Mouse (Mus musculus): ENCODE measurements around the gene Gucd1. TPM values are rescaled to one million over a fixed set of nuclear protein-coding genes. Genes with fewer than 3 reads are reported as not detected.
A peak's percentile ranks its signal among the peaks of the same experiment; 100 is the strongest.

Gene Gucd1
- total and polyA plus RNA-seq, 2 experiments, result 115 to 166 TPM

GRCm38 (mm10) chr10:75324391-75324790 is 193.4 kb downstream of the Gucd1 start:
- WGBS, result 85% methylated on average over 10 of the region's 10 CpGs

DNA sequence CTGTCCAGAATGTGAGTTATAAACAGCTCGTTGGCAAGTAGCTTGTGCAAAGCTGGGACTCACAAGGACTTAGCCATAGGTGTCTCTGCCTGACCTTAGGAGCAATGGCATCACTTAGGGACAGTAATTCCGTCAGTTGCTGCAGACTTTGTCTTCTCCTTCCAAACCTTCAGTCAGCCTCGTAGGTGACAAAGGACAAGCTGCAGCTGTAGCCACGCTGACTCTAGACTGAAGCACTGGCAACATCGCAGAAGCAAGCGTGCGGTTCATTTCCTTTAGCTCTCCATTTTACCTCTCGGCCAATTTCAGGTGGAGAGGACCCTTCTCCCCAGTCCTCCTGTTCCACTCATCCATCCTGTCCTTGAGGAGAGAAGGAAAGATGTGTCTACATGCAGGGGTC is 193.8 kb downstream of the Gucd1 start:
- Histone ChIP-seq H3K79me2 (ENCODE audit: control insufficient read depth, insufficient read depth, low read length) (no peaks in the 10 kb centered on the region; the same call in 1 of the 2 replicates), H3K4me3 (ENCODE audit: insufficient read depth, low read depth, low read length) (no peak overlapping the region), H3K9ac (ENCODE audit: low read depth, low read length) (no peak overlapping the region), H3K27ac (replicated peaks; ENCODE audit: insufficient read depth, low read depth, low read length) (no peak overlapping the region), H3K36me3 (ENCODE audit: control insufficient read depth, insufficient read depth, low read length) (no peaks in the 10 kb centered on the region), H3K27me3 (ENCODE audit: control insufficient read depth, insufficient read depth, low read length) (no peaks in the 10 kb centered on the region; the same call in 1 of the 2 replicates), H3K4me1 (ENCODE audit: control insufficient read depth, insufficient read depth, low read length) (no peaks in the 10 kb centered on the region)
- whole genome bisulfite sequencing, result 89% methylated on average over 8 of the region's 8 CpGs
- no peak for TF ChIP-seq POLR2A (IDR thresholded peaks at IDR 0.05; ENCODE audit: extremely low read depth, insufficient read depth, low read length)
- no peak for TF ChIP-seq CTCF (IDR thresholded peaks at IDR 0.05; ENCODE audit: low read depth, low read length)
- DNase-seq (ENCODE audit: extremely low read depth, low read depth, low spot score), result no peak

More at GRCm38 (mm10) chr10:75324391-75324790, 193.4 kb downstream of the Gucd1 start:
- TF ChIP-seq POLR2A (IDR thresholded peaks at IDR 0.05; ENCODE audit: extremely low read depth, insufficient read depth, low read length) (no peak), CTCF (IDR thresholded peaks at IDR 0.05; ENCODE audit: low read depth, low read length) (no peak)
- no peaks in the 10 kb centered on the region; the same call in 1 of the 2 replicates for H3K27me3 ChIP-seq (ENCODE audit: control insufficient read depth, insufficient read depth, low read length)
- no peak for DNase-seq (ENCODE audit: extremely low read depth, low read depth, low spot score)
- no peak overlapping the region for H3K9ac ChIP-seq (ENCODE audit: low read depth, low read length)
- no peaks in the 10 kb centered on the region; the same call in 1 of the 2 replicates for H3K79me2 ChIP-seq (ENCODE audit: control insufficient read depth, insufficient read depth, low read length)
- H3K4me3 ChIP-seq (ENCODE audit: insufficient read depth, low read depth, low read length), result no peak overlapping the region
- no peak overlapping the region for H3K27ac ChIP-seq (replicated peaks; ENCODE audit: insufficient read depth, low read depth, low read length)
- H3K4me1 ChIP-seq (ENCODE audit: control insufficient read depth, insufficient read depth, low read length), result no peaks in the 10 kb centered on the region
- no peaks in the 10 kb centered on the region for H3K36me3 ChIP-seq (ENCODE audit: control insufficient read depth, insufficient read depth, low read length)

GRCm38 (mm10) chr10:75322966-75323365 is 194.8 kb downstream of the Gucd1 start:
- Histone ChIP-seq H3K9ac (ENCODE audit: low read depth, low read length) (no peak overlapping the region), H3K4me1 (ENCODE audit: control insufficient read depth, insufficient read depth, low read length) (no peaks in the 10 kb centered on the region), H3K36me3 (ENCODE audit: control insufficient read depth, insufficient read depth, low read length) (no peaks in the 10 kb centered on the region), H3K4me3 (ENCODE audit: insufficient read depth, low read depth, low read length) (no peak overlapping the region), H3K79me2 (ENCODE audit: control insufficient read depth, insufficient read depth, low read length) (no peaks in the 10 kb centered on the region; the same call in 1 of the 2 replicates), H3K27me3 (ENCODE audit: control insufficient read depth, insufficient read depth, low read length) (no peaks in the 10 kb centered on the region; the same call in 1 of the 2 replicates), H3K27ac (replicated peaks; ENCODE audit: insufficient read depth, low read depth, low read length) (no peak overlapping the region)
- 79% methylated on average over 6 of the region's 6 CpGs for WGBS
- DNase-seq (ENCODE audit: extremely low read depth, low read depth, low spot score), result no peak
- TF ChIP-seq POLR2A (IDR thresholded peaks at IDR 0.05; ENCODE audit: extremely low read depth, insufficient read depth, low read length) (no peak), CTCF (IDR thresholded peaks at IDR 0.05; ENCODE audit: low read depth, low read length) (no peak)

GRCm38 (mm10) chr10:75320321-75320720 is 197.5 kb downstream of the Gucd1 start:
- no peaks in the 10 kb centered on the region; the same call in 1 of the 2 replicates for H3K79me2 ChIP-seq (ENCODE audit: control insufficient read depth, insufficient read depth, low read length)
- no peaks in the 10 kb centered on the region for H3K36me3 ChIP-seq (ENCODE audit: control insufficient read depth, insufficient read depth, low read length)
- 53% methylated on average over 4 of the region's 4 CpGs for WGBS
- DNase-seq (ENCODE audit: extremely low read depth, low read depth, low spot score), result no peak
- TF ChIP-seq CTCF (IDR thresholded peaks at IDR 0.05; ENCODE audit: low read depth, low read length), result no peak
- TF ChIP-seq POLR2A (IDR thresholded peaks at IDR 0.05; ENCODE audit: extremely low read depth, insufficient read depth, low read length), result no peak
- H3K4me1 ChIP-seq (ENCODE audit: control insufficient read depth, insufficient read depth, low read length), result no peaks in the 10 kb centered on the region
- no peak overlapping the region for H3K27ac ChIP-seq (replicated peaks; ENCODE audit: insufficient read depth, low read depth, low read length)
- H3K27me3 ChIP-seq (ENCODE audit: control insufficient read depth, insufficient read depth, low read length), result peaks cover 5% of the 10 kb centered on the region
- no peak overlapping the region for H3K4me3 ChIP-seq (ENCODE audit: insufficient read depth, low read depth, low read length)
- H3K9ac ChIP-seq (ENCODE audit: low read depth, low read length), result no peak overlapping the region

GRCm38 (mm10) chr10:75318206-75318605 is 199.6 kb downstream of the Gucd1 start:
- no peaks in the 10 kb centered on the region; the same call in 1 of the 2 replicates for H3K79me2 ChIP-seq (ENCODE audit: control insufficient read depth, insufficient read depth, low read length)
- H3K4me3 ChIP-seq (ENCODE audit: insufficient read depth, low read depth, low read length), result peak overlapping the region; percentile 67
- peaks cover 5% of the 10 kb centered on the region for H3K27me3 ChIP-seq (ENCODE audit: control insufficient read depth, insufficient read depth, low read length)
- no peaks in the 10 kb centered on the region for H3K4me1 ChIP-seq (ENCODE audit: control insufficient read depth, insufficient read depth, low read length)
- H3K27ac ChIP-seq (replicated peaks; ENCODE audit: insufficient read depth, low read depth, low read length), result no peak overlapping the region
- WGBS, result 65% methylated on average over 6 of the region's 6 CpGs
- TF ChIP-seq CTCF (IDR thresholded peaks at IDR 0.05; ENCODE audit: low read depth, low read length) (no peak), POLR2A (IDR thresholded peaks at IDR 0.05; ENCODE audit: extremely low read depth, insufficient read depth, low read length) (no peak)
- no peaks in the 10 kb centered on the region for H3K36me3 ChIP-seq (ENCODE audit: control insufficient read depth, insufficient read depth, low read length)
- DNase-seq (ENCODE audit: extremely low read depth, low read depth, low spot score), result no peak
- H3K9ac ChIP-seq (ENCODE audit: low read depth, low read length), result no peak overlapping the region

All from liver, adult 2 months (tissue).